Mouse (Mus musculus) small intestine, adult 2 months (tissue): ENCODE data around the gene Agr2.

Experiments used
- CTCF ChIP-seq: fragments of 200-500 bp; IDR thresholded peaks from 2 replicates; pipeline ENCODE4 v1.5.1; 2012; ENCODE audit warnings: low read depth, mild to moderate bottlenecking, control low read depth, inconsistent platforms, low read length, moderate library complexity, mixed read lengths; ENCODE audit not compliant: insufficient replicate concordance, insufficient read length; ENCODE audit errors: extremely low read depth
- POLR2A ChIP-seq: fragments of 200-500 bp; IDR thresholded peaks from 2 replicates; pipeline ENCODE4 v1.6.1; 2012; ENCODE audit warnings: low read depth, mild to moderate bottlenecking, control low read depth, inconsistent platforms, low read length, moderate library complexity

- TF ChIP-seq CTCF (no peak), POLR2A (no peak)
These were observed 44.1 kb downstream of the Agr2 start for GRCm38 (mm10) chr12:36036776-36037175.
